In the genomic region with DNA sequence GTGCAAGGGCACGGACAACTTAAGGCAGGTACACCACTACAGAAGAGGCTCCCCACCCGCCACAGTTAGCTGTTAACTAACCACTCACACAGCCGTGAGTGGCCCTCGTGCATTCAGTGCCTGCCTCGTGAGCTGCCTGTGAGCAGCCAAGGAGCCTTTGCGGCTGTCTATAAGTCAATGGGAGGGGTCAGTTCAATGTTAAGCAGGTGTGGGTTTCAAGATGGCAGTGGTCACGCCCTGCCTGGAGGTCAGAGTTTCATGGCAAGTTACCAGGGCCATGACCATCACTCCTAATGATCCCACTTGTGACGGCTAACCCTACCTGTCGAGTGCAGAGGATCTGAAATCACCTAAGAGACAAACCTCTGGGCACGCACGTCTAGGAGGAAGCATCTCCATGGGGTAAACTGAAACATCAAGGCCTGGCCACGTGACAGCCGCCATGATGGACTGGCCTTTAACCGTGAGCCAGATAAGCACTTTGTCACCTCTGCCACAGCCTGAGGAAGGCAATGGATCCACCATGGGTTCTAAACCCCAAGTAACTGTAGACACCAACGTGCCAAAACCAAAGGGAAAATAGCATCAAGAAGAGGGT, we compare ENCODE assay signal across 1 mouse cellular context.
TF ChIP-seq lines count a peak whose summit lies in the region.

No protein-coding gene starts in this region.

TF ChIP-seq in CH12.LX, 34 proteins besides CTCF, POLR2A, EP300 and RAD21 (continued from another document):
- TF ChIP-seq USF2 (conservative IDR thresholded peaks at IDR 0.05; ENCODE audit: low read depth, low read length) (no peak), GABPA (IDR thresholded peaks at IDR 0.05; ENCODE audit: insufficient replicate concordance, low read depth, low read length) (no peak), MYC (IDR thresholded peaks at IDR 0.05; ENCODE audit: low read depth, low read length) (no peak), NELFE (IDR thresholded peaks at IDR 0.05; ENCODE audit: low read depth, low read length) (no peak), UBTF (IDR thresholded peaks at IDR 0.05; ENCODE audit: low read depth, low read length) (no peak), MAX (IDR thresholded peaks at IDR 0.05; ENCODE audit: low read length) (no peak), IRF4 (IDR thresholded peaks at IDR 0.05; ENCODE audit: low read depth, low read length) (no peak), SIN3A (IDR thresholded peaks at IDR 0.05; ENCODE audit: low read length) (no peak), E2F4 (IDR thresholded peaks at IDR 0.05; ENCODE audit: insufficient replicate concordance, low read depth, low read length) (no peak), CHD1 (IDR thresholded peaks at IDR 0.05; ENCODE audit: low read depth, low read length) (no peak)
TF ChIP-seq in CH12.LX: peak in this region for 0.
